Mouse (Mus musculus) urinary bladder, postnatal 4 days (tissue): Measurements from ENCODE around the gene Gm17545.

Experiments
- DNase-seq, 2 experiments: peaks; one replicate each; pipeline ENCODE4 v3.0.0; 2021 to 2022; ENCODE audit warnings: low spot score in 2 of 2

The Gm17545 gene

GRCm38 (mm10) chr9:22445123-22445522 lies 9.0 kb upstream of the Gm17545 start:
- no peak for DNase-seq

DNA sequence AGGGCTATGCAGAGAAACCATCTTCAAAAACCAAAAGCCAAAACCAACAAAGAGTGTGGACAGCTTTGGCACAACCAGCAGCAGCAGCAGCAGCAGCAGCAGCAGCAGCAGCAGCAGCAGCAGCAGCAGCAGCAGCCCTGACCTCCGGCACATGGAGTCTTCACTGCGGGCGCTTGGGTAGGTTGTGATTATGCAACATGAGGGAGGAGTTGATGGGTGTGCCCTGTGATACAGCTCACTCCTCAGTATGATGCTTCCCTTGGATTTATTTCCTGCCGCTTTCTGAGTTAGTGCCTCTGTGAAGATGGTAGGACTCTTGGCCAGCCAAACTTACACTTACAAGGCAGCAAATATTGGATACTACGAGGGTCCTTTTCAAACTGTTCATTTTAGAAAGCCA lies 6.9 kb upstream of the Gm17545 start:
- no peak for DNase-seq

DNA sequence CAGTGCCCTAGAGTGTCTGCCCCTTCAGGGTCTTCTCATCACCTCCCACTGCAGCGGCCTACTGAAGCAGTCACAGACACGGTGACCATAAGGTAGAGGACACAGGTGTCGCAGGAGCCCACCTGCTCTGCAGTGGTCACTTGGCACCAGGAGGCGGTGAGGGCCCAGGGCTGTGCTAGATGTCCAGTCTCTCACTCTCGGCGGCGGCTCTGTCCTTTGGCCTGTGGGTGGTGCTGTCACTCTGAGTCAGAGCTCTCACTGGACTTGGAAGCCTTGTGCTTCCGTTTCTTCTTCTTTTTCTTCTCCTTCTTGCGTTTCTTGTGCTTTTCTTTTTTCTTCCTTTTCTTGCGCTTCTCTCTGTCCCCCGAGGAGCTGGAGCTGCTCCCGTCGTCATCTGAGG lies 5.7 kb upstream of the Gm17545 start:
- no peak for DNase-seq

DNA sequence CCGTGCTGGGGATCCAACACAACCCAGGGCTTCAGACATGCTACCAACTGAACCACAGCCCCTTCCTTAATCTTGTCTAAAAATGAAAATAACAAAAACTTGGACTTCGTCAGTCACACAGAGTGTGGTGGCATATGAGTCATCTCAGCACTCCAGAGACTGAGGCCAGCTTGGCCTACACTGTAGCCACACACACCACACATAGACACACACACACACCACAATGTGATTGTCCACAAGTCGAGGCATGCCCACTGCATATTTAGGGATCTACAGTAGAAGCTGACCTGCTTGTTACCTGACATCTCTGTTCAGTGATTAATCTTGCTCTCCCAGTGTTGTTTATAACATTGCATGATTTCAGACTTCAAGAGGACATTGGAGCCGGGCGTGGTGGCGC lies 4.9 kb upstream of the Gm17545 start:
- DNase-seq, result no peak

- DNase-seq, result no peak
Measured at GRCm38 (mm10) chr9:22452697-22453096, 1.4 kb upstream of the Gm17545 start.

DNA sequence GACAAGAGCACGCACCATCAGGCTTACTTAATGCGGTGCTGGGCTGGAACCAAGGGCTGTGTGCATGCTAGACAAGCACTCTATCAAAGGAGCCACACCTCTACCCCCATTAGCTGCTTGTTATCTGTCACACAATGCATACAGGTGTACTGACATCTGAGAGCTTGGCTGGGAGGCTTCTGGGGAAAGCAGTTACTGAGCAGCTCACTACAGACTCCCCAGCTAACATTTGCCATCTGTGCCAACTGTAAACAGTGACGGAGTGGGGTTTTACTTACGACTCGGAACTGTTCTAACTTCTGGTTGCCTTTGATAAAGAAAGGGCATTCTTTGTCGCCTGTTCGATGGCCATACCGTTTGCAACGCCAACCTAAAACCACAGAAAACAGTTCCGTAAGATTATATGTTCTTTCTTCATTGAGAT lies 577 bp upstream of the Gm17545 start:
- DNase-seq, result no peak

GRCm38 (mm10) chr9:22455041-22455440 lies 951 bp downstream of the Gm17545 start:
- no peak for DNase-seq

GRCm38 (mm10) chr9:22457142-22457835 lies 3.2 kb downstream of the Gm17545 start:
- DNase-seq, result no peak

DNA sequence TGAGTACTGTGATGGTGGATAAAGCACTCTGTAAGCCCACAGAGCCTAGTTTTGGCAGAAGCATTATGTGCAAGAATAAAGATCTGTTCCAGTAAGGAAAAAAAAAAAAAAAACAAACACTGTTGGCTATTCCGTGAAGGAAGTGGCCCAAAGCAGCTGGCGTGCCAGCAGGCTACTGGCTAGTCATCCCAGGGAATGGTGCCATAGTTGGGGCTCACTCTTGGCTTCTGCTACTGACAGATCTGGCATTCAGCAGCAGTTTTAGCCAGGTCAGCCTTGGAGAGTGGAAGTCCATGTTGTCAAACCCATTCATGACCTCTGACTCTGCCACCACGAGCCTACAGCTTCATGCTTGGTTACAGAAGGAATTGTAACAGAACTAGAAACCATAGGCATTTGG lies 7.9 kb downstream of the Gm17545 start:
- no peak for DNase-seq

DNA sequence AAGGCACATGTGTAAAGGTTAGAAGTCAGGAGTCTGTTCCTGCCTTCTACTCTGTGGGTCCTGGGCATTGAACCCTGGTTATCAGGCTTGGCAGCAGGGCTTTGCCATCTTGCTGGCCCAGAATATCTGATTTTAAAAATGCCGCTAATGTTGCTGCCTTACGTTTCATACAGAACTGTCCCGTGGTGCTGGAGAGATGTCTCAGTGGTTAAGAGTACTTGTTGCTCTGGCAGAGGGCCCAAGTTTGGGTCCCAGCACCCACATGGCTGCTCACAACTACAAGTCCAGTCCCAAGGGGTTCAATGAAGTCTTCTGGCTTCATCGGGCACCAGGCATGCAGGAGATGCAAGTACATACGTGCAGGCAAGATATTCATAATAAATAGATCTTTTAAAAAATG lies 12.1 kb downstream of the Gm17545 start:
- no peak for DNase-seq

DNA sequence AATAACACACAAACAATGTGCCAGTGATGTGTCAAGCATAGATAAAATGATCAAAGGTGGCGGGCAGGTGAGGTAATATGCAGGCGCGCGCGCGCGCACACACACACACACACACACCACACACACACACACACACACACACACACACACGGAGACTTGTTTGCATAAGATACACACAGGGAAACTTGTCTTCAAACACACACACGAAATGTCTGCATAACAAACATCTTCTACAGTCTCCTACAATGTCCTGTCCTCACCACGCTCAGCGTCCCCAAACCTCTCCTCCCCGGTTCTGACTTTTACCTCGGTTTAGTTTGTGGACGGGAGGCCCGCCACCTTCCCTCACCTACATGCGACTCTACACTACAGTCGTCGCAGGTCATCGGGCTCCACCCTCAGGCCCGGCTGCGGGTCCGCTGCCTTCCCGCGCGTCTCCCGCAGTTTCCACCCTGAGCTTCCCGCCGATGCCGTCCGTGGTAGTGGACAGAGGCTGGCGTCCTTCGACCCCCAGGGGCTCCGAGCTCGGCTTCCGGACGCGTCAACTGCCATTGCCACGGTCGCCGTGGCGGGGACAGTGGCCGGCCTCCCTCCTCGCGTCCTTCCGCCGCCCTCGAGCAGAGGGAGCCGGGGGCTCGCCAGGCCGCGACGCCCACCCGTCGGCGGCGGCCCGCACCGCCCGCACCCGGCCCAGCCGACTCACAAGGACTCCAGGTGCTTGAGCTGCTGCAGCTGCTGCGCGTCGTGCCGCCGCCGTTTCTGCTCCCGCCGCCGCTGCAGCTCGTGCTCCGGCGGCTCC lies 13.5 kb downstream of the Gm17545 start:
- DNase-seq, result peak in 1 of 2 experiments; percentile 48

DNA sequence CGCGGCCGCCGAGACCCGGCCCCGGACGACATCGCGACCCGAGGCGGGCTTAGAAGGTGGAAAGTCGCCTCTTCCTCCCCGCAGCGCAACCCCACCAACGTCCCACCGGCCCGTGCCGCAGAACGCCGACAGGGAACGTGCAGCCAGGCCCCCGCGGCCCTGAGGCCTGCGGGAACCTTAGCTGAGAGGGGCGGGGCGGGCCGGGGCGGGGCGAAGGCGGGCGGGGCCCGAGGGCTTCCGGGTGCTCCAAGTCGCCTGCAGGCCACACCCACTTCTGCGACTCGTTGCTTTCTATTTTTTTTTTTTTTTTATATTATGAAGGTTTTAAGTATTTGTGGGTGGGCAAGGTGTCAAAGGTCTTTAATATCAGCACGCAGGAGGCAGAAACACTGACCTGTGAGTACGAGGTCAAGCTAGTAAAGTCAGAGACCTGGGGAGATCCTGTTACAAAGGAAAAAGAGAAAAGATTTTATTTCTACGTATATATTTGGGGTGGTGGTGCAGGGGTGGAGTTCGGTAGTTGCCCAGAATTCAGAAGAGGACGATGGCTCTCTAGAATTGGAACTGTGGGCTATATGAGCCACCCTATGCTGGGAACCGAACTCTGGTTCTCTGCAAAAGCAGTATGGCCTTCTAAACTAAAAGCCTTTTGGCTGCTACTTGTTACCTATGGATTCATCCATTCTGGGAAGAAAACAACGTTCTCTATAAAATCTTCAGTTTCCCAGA lies 14.2 kb downstream of the Gm17545 start:
- no peak for DNase-seq

DNA sequence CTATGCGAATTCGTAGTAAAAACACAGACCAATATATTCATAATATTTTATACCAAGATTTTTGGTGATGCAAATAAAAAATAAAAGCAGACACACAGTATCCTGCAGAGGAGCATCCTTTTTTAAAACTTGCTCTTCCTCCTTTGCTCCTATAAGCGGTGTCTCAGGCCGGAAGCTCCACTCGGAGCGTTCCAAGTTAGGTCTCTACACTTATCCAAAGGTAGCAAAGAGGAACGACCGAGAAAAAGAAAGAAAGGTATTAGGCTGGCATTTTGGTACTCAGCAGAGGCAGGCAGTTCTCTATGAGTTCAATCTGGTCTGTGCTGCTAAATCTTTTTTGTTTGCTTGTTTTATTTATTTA lies 14.8 kb downstream of the Gm17545 start:
- DNase-seq, result no peak

GRCm38 (mm10) chr9:22469643-22470042 lies 15.6 kb downstream of the Gm17545 start, which contains the start of gene Rp9:
TSS of gene Rp9 (minus strand) at chr9:22469743.
- DNase-seq, result no peak

DNA sequence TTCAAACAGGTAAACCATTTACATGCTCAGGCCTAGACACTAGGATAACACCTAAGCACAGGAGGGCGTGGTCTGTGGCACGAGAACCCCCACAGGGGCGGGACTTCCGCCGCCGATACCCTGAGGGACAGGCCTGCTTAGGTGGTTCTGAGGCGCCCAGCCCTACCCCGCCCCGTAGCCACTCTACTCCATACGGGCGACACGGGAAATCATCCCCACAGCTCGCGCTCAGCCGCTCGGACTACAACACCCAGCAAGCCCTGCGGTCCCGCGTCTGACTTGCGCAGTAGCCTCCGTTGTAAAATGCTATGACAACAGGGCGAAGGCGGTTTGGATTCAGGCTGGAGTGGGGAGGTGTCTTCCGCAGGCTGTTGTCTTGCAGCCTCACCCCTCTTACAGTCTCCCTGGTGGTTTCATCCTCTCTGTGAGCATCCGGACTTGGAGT lies 21.4 kb downstream of the Gm17545 start, which contains the start of gene Bbs9:
TSS of gene Bbs9 (plus strand) at position 292 of the 445 bp plus-strand sequence.
- DNase-seq, result peak; percentile 88

- no peak for DNase-seq
Measured at GRCm38 (mm10) chr9:22476265-22476664, 22.2 kb downstream of the Gm17545 start.

DNA sequence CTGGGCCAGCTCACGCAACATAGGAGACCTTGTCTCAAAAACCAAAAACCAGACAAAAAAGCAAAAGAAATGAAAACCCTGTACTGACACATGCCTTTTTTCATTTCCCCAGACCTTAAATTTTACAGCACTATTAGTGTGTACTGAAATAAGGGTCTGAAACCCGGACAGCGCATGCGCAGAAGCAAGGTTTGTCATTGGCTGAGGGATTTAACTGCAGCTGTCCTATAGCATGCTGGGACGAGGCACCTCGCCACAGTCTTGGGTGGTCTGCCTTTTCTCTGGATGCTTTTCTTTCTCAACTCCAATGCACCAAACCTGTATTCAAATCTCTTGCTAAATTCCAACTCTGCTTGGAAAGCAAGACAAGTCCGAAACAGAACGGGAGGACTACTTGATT lies 24.9 kb downstream of the Gm17545 start:
- DNase-seq, result no peak

DNA sequence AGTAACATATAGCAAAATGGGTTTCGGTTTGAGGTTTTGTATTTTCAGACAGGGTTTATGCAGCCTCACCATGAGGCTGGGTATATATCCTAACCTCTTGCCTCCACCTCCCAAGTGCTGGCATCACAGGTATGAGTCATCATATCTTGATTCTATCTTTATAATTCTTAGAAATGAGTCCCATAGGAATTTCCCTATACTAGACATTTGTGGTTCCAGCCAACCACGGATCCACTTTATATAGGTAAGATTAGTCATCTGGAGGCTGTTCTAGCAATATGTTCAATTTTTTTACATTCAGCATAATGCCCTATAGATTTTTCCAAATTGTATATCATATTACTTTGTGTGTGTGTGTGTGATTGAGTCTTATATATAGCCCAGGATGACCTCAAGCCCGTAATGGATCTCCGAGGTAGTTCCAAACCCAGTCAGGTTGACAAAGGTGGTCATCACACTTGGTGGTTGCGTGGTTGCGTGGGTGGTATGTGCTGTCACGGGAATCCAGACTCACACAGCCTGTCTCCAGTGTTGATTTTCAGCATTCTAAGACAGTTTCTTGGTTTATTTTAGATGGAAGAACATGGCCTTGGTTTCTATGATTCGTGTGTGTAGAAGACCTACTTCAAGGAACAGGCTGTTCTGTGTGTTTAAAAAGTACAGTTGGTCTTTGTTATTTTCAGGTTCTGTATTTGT lies 29.9 kb downstream of the Gm17545 start:
- DNase-seq, result no peak

GRCm38 (mm10) chr9:22484562-22485308 lies 30.6 kb downstream of the Gm17545 start:
- peak in 1 of 2 experiments; percentile 21 for DNase-seq

DNA sequence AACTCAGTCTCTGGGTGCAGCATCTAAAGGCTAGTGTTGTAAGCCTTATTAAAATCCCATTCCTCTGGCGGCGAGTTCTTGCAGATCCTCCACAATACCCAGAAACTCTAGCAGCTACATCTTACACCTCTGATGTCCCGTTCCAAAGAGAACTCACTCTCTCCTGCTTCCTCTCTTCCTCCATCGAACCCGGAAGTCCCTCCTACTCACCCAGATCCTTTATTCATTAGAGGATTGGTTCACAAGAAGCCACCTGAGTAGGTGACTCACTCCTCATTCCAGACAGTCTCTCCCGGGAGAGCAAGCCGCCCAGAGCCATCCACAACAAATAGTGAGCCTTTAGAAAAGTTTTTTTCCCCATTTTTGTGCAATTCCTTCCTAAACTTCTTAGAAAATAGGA lies 32.1 kb downstream of the Gm17545 start:
- no peak for DNase-seq

DNA sequence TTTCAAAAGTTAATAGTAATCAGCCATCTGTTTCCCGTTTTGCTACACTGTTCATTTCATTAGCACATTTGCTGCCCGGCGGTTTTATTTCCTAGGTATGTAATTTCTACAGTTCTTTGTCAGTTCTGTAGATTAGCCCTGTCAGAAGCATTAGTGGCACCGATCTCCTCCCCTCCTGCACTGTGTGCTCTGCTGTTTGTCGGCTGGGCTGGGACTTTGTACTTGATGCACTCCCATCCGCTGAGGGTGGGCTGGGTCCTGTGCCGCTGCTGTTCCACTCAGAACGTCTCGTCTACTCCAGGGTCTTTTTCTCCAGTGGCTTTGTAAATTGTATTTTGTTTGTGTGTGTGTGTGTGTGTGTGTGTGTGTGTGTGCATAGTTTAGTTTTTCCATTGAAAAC lies 34.9 kb downstream of the Gm17545 start:
- no peak for DNase-seq
